Mouse (Mus musculus) hindbrain, embryonic 13.5 days (tissue): Measurements from ENCODE around the gene Ppp1r16b. TPM values are rescaled to one million over a fixed set of nuclear protein-coding genes. Genes with fewer than 3 reads are reported as not detected.
A peak's percentile ranks its signal among the peaks of the same experiment; 100 is the strongest.
"Not testable (repeated sequence)": the region's sequence is repeated elsewhere in the genome, so short reads cannot be mapped to it uniquely, and the experiment has no call there.

Source experiments
- ATAC-seq: fragments of 200-750 bp; cut with Nextera tagmentation; 2 replicates; pipeline ENCODE4 v1.8.0; 2017; ENCODE audit warnings: moderate TSS enrichment; ENCODE audit not compliant: low FRiP score
- H3K27ac ChIP-seq: fragments of 300-500 bp; sonication (generic); 2 replicates; pipeline ENCODE4 v1.5.1; 2015; ENCODE audit warnings: inconsistent platforms, mild to moderate bottlenecking, moderate library complexity
- H3K27me3 ChIP-seq: fragments of 300-500 bp; sonication (generic); 2 replicates; pipeline ENCODE4 v1.6.1; 2015; ENCODE audit warnings: mild to moderate bottlenecking, inconsistent platforms
- H3K36me3 ChIP-seq: fragments of 300-500 bp; sonication (generic); 2 replicates; pipeline ENCODE4 v1.6.1; 2015; ENCODE audit warnings: mild to moderate bottlenecking, inconsistent platforms
- H3K4me1 ChIP-seq: fragments of 300-500 bp; sonication (generic); replicated peaks from 2 replicates; pipeline ENCODE4 v1.6.1; 2015; ENCODE audit warnings: inconsistent platforms
- H3K4me2 ChIP-seq: fragments of 300-500 bp; sonication (generic); 2 replicates; pipeline ENCODE4 v1.6.1; 2015; ENCODE audit warnings: inconsistent platforms, mild to moderate bottlenecking, moderate library complexity
- H3K4me3 ChIP-seq: fragments of 300-500 bp; sonication (generic); 2 replicates; pipeline ENCODE4 v1.5.1; 2015; ENCODE audit warnings: mild to moderate bottlenecking, inconsistent platforms
- H3K9ac ChIP-seq: fragments of 300-500 bp; sonication (generic); 2 replicates; pipeline ENCODE4 v1.6.1; 2015; ENCODE audit warnings: mild to moderate bottlenecking, inconsistent platforms
- H3K9me3 ChIP-seq: fragments of 300-500 bp; sonication (generic); 2 replicates; pipeline ENCODE4 v1.6.1; 2016; ENCODE audit warnings: inconsistent platforms
- WGBS: fragments of 180-500 bp; shearing (Covaris S2); methylation state at CpG from one replicate; pipeline ENCODE4 v1.1.7; 2015; 5-methylcytosine and 5-hydroxymethylcytosine counted together
- polyA plus RNA-seq: library from polyadenylated mRNA; unstranded; fragments of >200 nt; fragmentation: Nextera tagmentation; extraction: Ambion mirVana; gene quantifications from 2 replicates; pipeline ENCODE4 v1.2.1, GENCODE M21; 2015

Ppp1r16b gene
- polyA plus RNA-seq, 1 experiment from 2014 or later: 8.0 TPM

- H3K4me3 ChIP-seq: no peak overlapping the region
- H3K27ac ChIP-seq: no peak overlapping the region; the same call in 1 of the 2 replicates
- WGBS: 84% methylated on average over 7 of the region's 7 CpGs
- no peak overlapping the region for H3K4me2 ChIP-seq
- H3K9ac ChIP-seq: no peak overlapping the region
- H3K27me3 ChIP-seq: no peaks in the 10 kb centered on the region
- H3K4me1 ChIP-seq: peaks cover 13% of the 10 kb centered on the region
- no peaks in the 10 kb centered on the region for H3K36me3 ChIP-seq
- no peak for ATAC-seq
- no peaks in the 10 kb centered on the region for H3K9me3 ChIP-seq
Measured at GRCm38 (mm10) chr2:158734500-158735152, 69.4 kb downstream of the Ppp1r16b start.

GRCm38 (mm10) chr2:158735340-158735739 is 70.1 kb downstream of the Ppp1r16b start:
- ATAC-seq: no peak
- peaks cover 13% of the 10 kb centered on the region for H3K4me1 ChIP-seq
- 92% methylated on average over 8 of the region's 8 CpGs for WGBS

GRCm38 (mm10) chr2:158736247-158736646 is 71.0 kb downstream of the Ppp1r16b start:
- peaks cover 17% of the 10 kb centered on the region for H3K4me1 ChIP-seq
- H3K4me2 ChIP-seq, H3K27me3 ChIP-seq, H3K36me3 ChIP-seq, H3K9me3 ChIP-seq, H3K27ac ChIP-seq, H3K4me3 ChIP-seq, H3K9ac ChIP-seq, ATAC-seq: not testable (repeated sequence)
- WGBS: 87% methylated on average over 4 of the region's 4 CpGs

More at GRCm38 (mm10) chr2:158735340-158735739, 70.1 kb downstream of the Ppp1r16b start:
- Histone ChIP-seq H3K27me3 (no peaks in the 10 kb centered on the region), H3K9ac (no peak overlapping the region), H3K4me2 (no peak overlapping the region), H3K36me3 (no peaks in the 10 kb centered on the region), H3K27ac (no peak overlapping the region), H3K9me3 (no peaks in the 10 kb centered on the region), H3K4me3 (no peak overlapping the region)

- no peak overlapping the region for H3K4me3 ChIP-seq
- H3K4me2 ChIP-seq: no peak overlapping the region
- WGBS: 43% methylated on average over 11 of the region's 11 CpGs
- H3K9me3 ChIP-seq: no peaks in the 10 kb centered on the region
- no peak overlapping the region for H3K27ac ChIP-seq
- H3K4me1 ChIP-seq: peaks cover 21% of the 10 kb centered on the region
- no peak overlapping the region for H3K9ac ChIP-seq
- ATAC-seq: no peak
- H3K27me3 ChIP-seq: no peaks in the 10 kb centered on the region
- peaks cover 3% of the 10 kb centered on the region; the same call in 1 of the 2 replicates for H3K36me3 ChIP-seq
Measured at GRCm38 (mm10) chr2:158738591-158738990, 73.4 kb downstream of the Ppp1r16b start.

- Histone ChIP-seq H3K27ac (0 out of 2 replicates have a peak overlapping the region, but pooled peaks have one; percentile 12), H3K4me1 (peaks cover 21% of the 10 kb centered on the region), H3K4me3 (no peak overlapping the region), H3K27me3 (no peaks in the 10 kb centered on the region), H3K4me2 (no peak overlapping the region), H3K9me3 (no peaks in the 10 kb centered on the region), H3K36me3 (peaks cover 3% of the 10 kb centered on the region; the same call in 1 of the 2 replicates), H3K9ac (no peak overlapping the region)
- ATAC-seq: no peak
- 80% methylated on average over 3 of the region's 3 CpGs for WGBS
Measured at GRCm38 (mm10) chr2:158739113-158739512, 73.9 kb downstream of the Ppp1r16b start.

- peak; percentile 16; the same call in 1 of the 2 replicates for ATAC-seq
- WGBS: 32% methylated on average over 9 of the region's 9 CpGs
- H3K27me3 ChIP-seq: no peaks in the 10 kb centered on the region
Measured at GRCm38 (mm10) chr2:158741011-158741501, 75.9 kb downstream of the Ppp1r16b start.

GRCm38 (mm10) chr2:158742431-158742830 is 77.2 kb downstream of the Ppp1r16b start:
- no peak for ATAC-seq
- Histone ChIP-seq H3K27me3 (no peaks in the 10 kb centered on the region), H3K4me3 (no peak overlapping the region), H3K36me3 (peaks cover 3% of the 10 kb centered on the region; the same call in 1 of the 2 replicates), H3K4me2 (no peak overlapping the region), H3K9ac (no peak overlapping the region), H3K4me1 (peaks cover 18% of the 10 kb centered on the region), H3K27ac (no peak overlapping the region), H3K9me3 (no peaks in the 10 kb centered on the region)
- 83% methylated on average over 5 of the region's 5 CpGs for WGBS

More at GRCm38 (mm10) chr2:158741011-158741501, 75.9 kb downstream of the Ppp1r16b start:
- H3K4me1 ChIP-seq: peaks cover 18% of the 10 kb centered on the region
- H3K27ac ChIP-seq: no peak overlapping the region
- peaks cover 3% of the 10 kb centered on the region; the same call in 1 of the 2 replicates for H3K36me3 ChIP-seq
- H3K9ac ChIP-seq: no peak overlapping the region
- no peaks in the 10 kb centered on the region for H3K9me3 ChIP-seq
- H3K4me2 ChIP-seq: no peak overlapping the region
- no peak overlapping the region for H3K4me3 ChIP-seq

GRCm38 (mm10) chr2:158743518-158744141 is 78.4 kb downstream of the Ppp1r16b start:
- 92% methylated on average over 11 of the region's 11 CpGs for WGBS
- H3K27ac ChIP-seq: no peak overlapping the region
- H3K36me3 ChIP-seq: peaks cover 3% of the 10 kb centered on the region; the same call in 1 of the 2 replicates
- no peak for ATAC-seq
- no peaks in the 10 kb centered on the region for H3K9me3 ChIP-seq
- H3K4me1 ChIP-seq: peaks cover 14% of the 10 kb centered on the region
- H3K4me2 ChIP-seq: no peak overlapping the region
- H3K9ac ChIP-seq: no peak overlapping the region
- H3K27me3 ChIP-seq: no peaks in the 10 kb centered on the region
- no peak overlapping the region for H3K4me3 ChIP-seq

- no peak overlapping the region for H3K9ac ChIP-seq
- peaks cover 3% of the 10 kb centered on the region; the same call in 1 of the 2 replicates for H3K36me3 ChIP-seq
- H3K4me2 ChIP-seq: no peak overlapping the region
- no peak for ATAC-seq
- H3K9me3 ChIP-seq: no peaks in the 10 kb centered on the region
- peaks cover 8% of the 10 kb centered on the region; the same call in 1 of the 2 replicates for H3K4me1 ChIP-seq
- no peak overlapping the region for H3K4me3 ChIP-seq
- WGBS: 16% methylated on average over 2 of the region's 2 CpGs
- no peak overlapping the region for H3K27ac ChIP-seq
- no peaks in the 10 kb centered on the region for H3K27me3 ChIP-seq
Measured at GRCm38 (mm10) chr2:158745049-158745482, 79.9 kb downstream of the Ppp1r16b start.

- no peak for ATAC-seq
- Histone ChIP-seq H3K9ac (no peak overlapping the region), H3K9me3 (no peaks in the 10 kb centered on the region), H3K4me2 (no peak overlapping the region), H3K27ac (no peak overlapping the region), H3K27me3 (no peaks in the 10 kb centered on the region), H3K36me3 (peaks cover 3% of the 10 kb centered on the region; the same call in 1 of the 2 replicates), H3K4me1 (peaks cover 5% of the 10 kb centered on the region; the same call in 1 of the 2 replicates), H3K4me3 (no peak overlapping the region)
- 78% methylated on average over 11 of the region's 11 CpGs for WGBS
Measured at GRCm38 (mm10) chr2:158746164-158746563, 81.0 kb downstream of the Ppp1r16b start.

- Histone ChIP-seq H3K4me1 (no peaks in the 10 kb centered on the region), H3K4me3 (no peak overlapping the region), H3K9ac (no peak overlapping the region), H3K4me2 (no peak overlapping the region), H3K36me3 (no peaks in the 10 kb centered on the region), H3K27me3 (no peaks in the 10 kb centered on the region), H3K9me3 (no peaks in the 10 kb centered on the region), H3K27ac (no peak overlapping the region)
- ATAC-seq: no peak
- 88% methylated on average over 9 of the region's 9 CpGs for WGBS
Measured at GRCm38 (mm10) chr2:158749366-158749765, 84.2 kb downstream of the Ppp1r16b start.

GRCm38 (mm10) chr2:158760231-158760630 is 95.0 kb downstream of the Ppp1r16b start:
- Histone ChIP-seq H3K36me3 (peaks cover 3% of the 10 kb centered on the region), H3K27ac (no peak overlapping the region), H3K4me3 (no peak overlapping the region), H3K27me3 (no peaks in the 10 kb centered on the region), H3K4me1 (no peaks in the 10 kb centered on the region), H3K9ac (no peak overlapping the region), H3K9me3 (no peaks in the 10 kb centered on the region), H3K4me2 (no peak overlapping the region)
- no peak for ATAC-seq
- 79% methylated on average over 2 of the region's 2 CpGs for WGBS
